Mouse (Mus musculus) olfactory bulb, adult 2 months (tissue): ENCODE measurements at regions not wholly inside any gene's neighbourhood (a gene's known extent, or its start where the extent isn't known, plus 50 kb on each side); places are given as distances from the start of the nearest gene placed in this dataset.

Source experiments
- CTCF ChIP-seq: fragments of 200-500 bp; IDR thresholded peaks from 2 replicates; pipeline ENCODE4 v1.5.1; 2012; ENCODE audit warnings: low read depth, mild to moderate bottlenecking, low read length, moderate library complexity; ENCODE audit not compliant: insufficient read depth
- POLR2A ChIP-seq: fragments of 200-500 bp; IDR thresholded peaks from 2 replicates; pipeline ENCODE4 v1.6.1; 2012; ENCODE audit warnings: mild to moderate bottlenecking, low read depth, low read length, moderate library complexity; ENCODE audit not compliant: insufficient read depth

DNA sequence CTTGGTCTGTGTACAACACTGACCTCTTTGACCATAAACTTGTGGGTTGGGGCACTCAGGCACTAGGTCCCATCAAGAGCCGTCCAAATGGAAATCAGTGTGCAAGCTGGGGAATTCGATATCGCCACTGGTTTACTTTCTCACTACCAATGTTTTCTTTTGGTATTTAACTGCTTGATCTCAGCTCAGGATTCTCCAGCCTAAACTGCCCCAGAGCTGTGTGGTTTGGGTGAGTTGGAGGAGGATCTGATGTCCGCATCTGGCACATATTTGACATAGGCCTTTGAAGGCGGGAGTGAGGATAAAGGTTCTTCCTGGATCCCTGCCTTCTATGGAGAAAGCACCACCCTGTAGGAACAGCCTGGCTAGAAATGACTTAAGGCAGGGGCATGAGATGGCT is 172.0 kb downstream of the Lpin1 start:
- TF ChIP-seq CTCF = no peak
- no peak for TF ChIP-seq POLR2A
